Comparison of ENCODE assay signal across 15 mouse cellular contexts in the genomic region with DNA sequence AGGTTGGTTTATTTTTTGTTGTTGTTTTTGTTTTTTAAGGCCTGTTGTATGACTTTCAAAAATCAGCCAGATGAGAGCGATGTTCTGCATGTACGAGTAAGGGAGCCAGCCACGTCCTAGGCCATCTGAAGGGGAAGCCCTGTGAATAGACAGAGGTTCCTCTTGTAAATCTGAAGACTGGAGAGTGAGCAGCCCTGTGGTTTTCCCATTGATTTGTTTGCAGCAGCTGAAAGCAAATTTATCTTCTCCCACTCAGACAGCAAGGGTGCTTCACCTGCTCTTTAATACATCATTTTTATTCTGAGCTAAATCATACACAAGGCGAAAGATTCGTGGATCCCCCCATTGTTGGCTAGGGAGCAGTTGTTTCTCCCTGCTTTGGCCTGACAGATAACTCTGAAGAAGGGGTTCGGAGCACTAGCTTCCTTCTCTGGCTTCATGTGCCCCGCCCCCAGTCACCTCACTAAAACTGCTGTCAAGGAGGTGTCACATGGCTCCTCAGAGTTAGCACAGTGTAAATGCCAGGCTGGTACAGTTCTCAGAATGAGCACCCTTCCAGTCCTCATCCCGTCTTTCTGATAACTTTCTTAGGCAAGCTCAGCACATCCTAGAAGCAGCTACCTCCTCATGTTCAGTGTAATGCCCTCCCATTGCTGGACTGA. TPM values are rescaled to one million over a fixed set of nuclear protein-coding genes. Genes with fewer than 3 reads are reported as not detected.
DNase-seq lines count a peak whose midpoint lies in the region; ATAC-seq and TF ChIP-seq lines count a peak whose summit lies in the region.
"Had no signal": no experiment of that assay in that cellular context is flagged by ENCODE, and none has a peak within 500 bp of the region (broad histone marks: within the 10 kb centered on the region; RNA-seq: fewer than 3 reads in every experiment).

No protein-coding gene starts in this region.

- H3K27ac ChIP-seq in lung, embryonic 16.5 days (ENCODE audit: low read length), result peak overlapping the region; percentile 30; the same call in 1 of the 2 replicates
- no peak overlapping the region for H3K27ac ChIP-seq in thymus, adult 2 months (ENCODE audit: control insufficient read depth, insufficient read depth, low read length)
- H3K27ac ChIP-seq: embryonic facial prominence, embryonic 13.5 days; forebrain, embryonic 12.5 days; liver, embryonic 12.5 days; macrophage; stomach, embryonic 15.5 days had no signal

- 51% methylated on average over 8 of the region's 8 CpGs for WGBS in lung, embryonic 16.5 days
- WGBS in thymus, adult 2 months, result 31% methylated on average over 8 of the region's 8 CpGs

- no peak overlapping the region for H3K4me3 ChIP-seq in lung, embryonic 16.5 days (ENCODE audit: low read length)
- no peak overlapping the region for H3K4me3 ChIP-seq in thymus, adult 2 months (ENCODE audit: control insufficient read depth, insufficient read depth, low read length)
- H3K4me3 ChIP-seq: embryonic facial prominence, embryonic 13.5 days; forebrain, embryonic 12.5 days; liver, embryonic 12.5 days; stomach, embryonic 15.5 days had no signal

- H3K4me2 ChIP-seq in lung, embryonic 16.5 days (ENCODE audit: low read depth, low read length), result 0 out of 2 replicates have a peak overlapping the region, but pooled peaks have one; percentile 15
- H3K4me2 ChIP-seq: embryonic facial prominence, embryonic 13.5 days; forebrain, embryonic 12.5 days; liver, embryonic 12.5 days; stomach, embryonic 15.5 days had no signal

- DNase-seq in lung, postnatal 4 days, result no peak
- DNase-seq in CD4-positive, CD25-positive, alpha-beta regulatory T cell, adult 2 months (ENCODE audit: low read depth, low spot score), result peak; percentile 39
- DNase-seq in thymus, adult 2 months, result peak; percentile 53
- DNase-seq in adrenal gland, postnatal 4 days (ENCODE audit: low spot score in 2 of 2), result no peak
- DNase-seq in kidney, postnatal 10 days, result no peak
- DNase-seq in c-Kit-positive CD71-positive TER-119-positive erythroid progenitor cells, embryonic 14.5 days (ENCODE audit: low spot score), result no peak
- DNase-seq: adrenal gland, postnatal 10 days; heart, postnatal 10 days had no signal

- H3K4me1 ChIP-seq in lung, embryonic 16.5 days (replicated peaks; ENCODE audit: control insufficient read depth, insufficient read depth, low read length), result peaks cover 73% of the 10 kb centered on the region
- peaks cover 21% of the 10 kb centered on the region for H3K4me1 ChIP-seq in thymus, adult 2 months (replicated peaks; ENCODE audit: control insufficient read depth, insufficient read depth, low read length)

- no peaks in the 10 kb centered on the region for H3K9me3 ChIP-seq in lung, embryonic 16.5 days (ENCODE audit: control insufficient read depth, low read length)
- H3K9me3 ChIP-seq: embryonic facial prominence, embryonic 13.5 days; forebrain, embryonic 12.5 days; liver, embryonic 12.5 days; stomach, embryonic 15.5 days had no signal

- no peaks in the 10 kb centered on the region for H3K36me3 ChIP-seq in lung, embryonic 16.5 days (ENCODE audit: control insufficient read depth, insufficient read depth, low read length)
- H3K36me3 ChIP-seq in thymus, adult 2 months (ENCODE audit: control insufficient read depth, insufficient read depth, low read length), result no peaks in the 10 kb centered on the region
- H3K36me3 ChIP-seq: embryonic facial prominence, embryonic 13.5 days; forebrain, embryonic 12.5 days; liver, embryonic 12.5 days; stomach, embryonic 15.5 days had no signal

- no peak overlapping the region for H3K9ac ChIP-seq in lung, embryonic 16.5 days (ENCODE audit: low read length)
- H3K9ac ChIP-seq: embryonic facial prominence, embryonic 13.5 days; forebrain, embryonic 12.5 days; liver, embryonic 12.5 days; stomach, embryonic 15.5 days had no signal

- no peaks in the 10 kb centered on the region for H3K27me3 ChIP-seq in lung, embryonic 16.5 days (ENCODE audit: control insufficient read depth, insufficient read depth, low read depth, low read length)
- no peaks in the 10 kb centered on the region for H3K27me3 ChIP-seq in thymus, adult 2 months (ENCODE audit: control insufficient read depth, insufficient read depth, low read length)
- H3K27me3 ChIP-seq: embryonic facial prominence, embryonic 13.5 days; forebrain, embryonic 12.5 days; liver, embryonic 12.5 days; stomach, embryonic 15.5 days had no signal

- TF ChIP-seq POLR2A in thymus, adult 2 months (IDR thresholded peaks at IDR 0.05; ENCODE audit: control insufficient read depth, extremely low read depth, insufficient read depth, low read length, poor library complexity), result no peak

- ATAC-seq in lung, embryonic 16.5 days (ENCODE audit: low read depth), result no peak
- peak; percentile 22 for ATAC-seq in megakaryocyte progenitor cell, adult 5-6 weeks (replicated peaks; ENCODE audit: poor library complexity)
- ATAC-seq: liver, embryonic 12.5 days had no signal

- TF ChIP-seq CTCF in thymus, adult 2 months (IDR thresholded peaks at IDR 0.05; ENCODE audit: borderline replicate concordance, control insufficient read depth, extremely low read depth, insufficient read depth, low read length, poor library complexity), result no peak

RNA-seq across cellular contexts. Expression of a gene that starts 12.5 kb away (rescaled TPM):
- 22.3 and 24.8 TPM in 2 replicates for polyA plus RNA-seq in lung, embryonic 16.5 days (2015; fragmentation: Nextera tagmentation; extraction: Ambion mirVana)
- total RNA-seq in megakaryocyte progenitor cell, adult 5-6 weeks (2015), result 8.6 and 11.5 TPM in 2 replicates
- 7.3 and 8.2 TPM in 2 replicates for total RNA-seq in megakaryocyte progenitor cell, adult 5-6 weeks (2017)
- polyA plus RNA-seq in thymus, adult 2 months (2012; rRNA removed), result 7.4 and 8.9 TPM in 2 replicates
- total RNA-seq in adrenal gland, postnatal 4 days (2021), result 10 to 100 TPM; 47.3 to 48.6 TPM

Comparison
In these comparisons a context has a peak if more than half of its experiments do, and no peak if none do; other contexts are left out.
1. DNase-seq: peak in CD4-positive, CD25-positive, alpha-beta regulatory T cell, adult 2 months (single experiment) and thymus, adult 2 months (single experiment); none in lung, postnatal 4 days (0 of 2), adrenal gland, postnatal 4 days (0 of 2), kidney, postnatal 10 days (single experiment) and c-Kit-positive CD71-positive TER-119-positive erythroid progenitor cells, embryonic 14.5 days (single experiment).